Mouse (Mus musculus): ENCODE measurements around the gene Atg2b.

GRCm38 (mm10) chr12:105688546-105688945, 3.5 kb upstream of the Atg2b start:
- TF ChIP-seq CTCF (IDR thresholded peaks at IDR 0.05; ENCODE audit: borderline replicate concordance, control insufficient read depth, extremely low read depth, insufficient read depth, low read length, poor library complexity) (no peak), POLR2A (IDR thresholded peaks at IDR 0.05; ENCODE audit: control insufficient read depth, extremely low read depth, insufficient read depth, low read length, poor library complexity) (no peak)

Measured in thymus, adult 2 months (tissue).